23 mouse cellular contexts compared by ENCODE assay signal in genomic region chr5:74823719-74824118, GRCm38 (mm10).
DNase-seq lines count a peak whose midpoint lies in the region; ATAC-seq lines count a peak whose summit lies in the region.
"Had no signal": no experiment of that assay in that cellular context is flagged by ENCODE, and none has a peak within 500 bp of the region (broad histone marks: within the 10 kb centered on the region; RNA-seq: fewer than 3 reads in every experiment).

No protein-coding gene starts in this region.

- H3K27ac ChIP-seq in kidney, embryonic 15.5 days: no peak overlapping the region
- H3K27ac ChIP-seq in intestine, embryonic 16.5 days (ENCODE audit: low read length): no peak overlapping the region
- no peak overlapping the region for H3K27ac ChIP-seq in midbrain, embryonic 13.5 days
- no peak overlapping the region for H3K27ac ChIP-seq in forebrain, embryonic 14.5 days (ENCODE audit: low read depth, low read length)
- H3K27ac ChIP-seq: embryonic facial prominence, embryonic 10.5 days; forebrain, embryonic 10.5 days; heart, adult 2 months; heart, embryonic 15.5 days; hindbrain, embryonic 10.5 days; hindbrain, embryonic 14.5 days had no signal

- ATAC-seq in kidney, embryonic 15.5 days (replicated peaks; ENCODE audit: low FRiP score): no peak
- ATAC-seq in intestine, embryonic 16.5 days: peak; percentile 95
- ATAC-seq in midbrain, embryonic 13.5 days: no peak
- ATAC-seq in forebrain, embryonic 14.5 days: no peak
- ATAC-seq: CD4-positive, CD25-positive, alpha-beta regulatory T cell, adult 4 months; forebrain, embryonic 16.5 days had no signal

- H3K27me3 ChIP-seq in kidney, embryonic 15.5 days: no peaks in the 10 kb centered on the region
- no peaks in the 10 kb centered on the region for H3K27me3 ChIP-seq in intestine, embryonic 16.5 days (replicated peaks; ENCODE audit: control insufficient read depth, insufficient read depth, low read length)
- H3K27me3 ChIP-seq in midbrain, embryonic 13.5 days: no peaks in the 10 kb centered on the region
- H3K27me3 ChIP-seq in forebrain, embryonic 14.5 days (replicated peaks; ENCODE audit: control insufficient read depth, insufficient read depth, low read length): no peaks in the 10 kb centered on the region

- peak; percentile 18 to 37 for DNase-seq in kidney, adult 8-10 months
- DNase-seq in 3T3-L1 (ENCODE audit: low read depth, low spot score): peak; percentile 82
- DNase-seq in NIH3T3 (ENCODE audit: low read depth): peak; percentile 69
- DNase-seq in heart, postnatal 10 days: no peak
- DNase-seq in forebrain, embryonic 14.5 days (ENCODE audit: low spot score): no peak
- DNase-seq: adrenal gland, postnatal 25 days; B cell, adult 2 months; cerebellum, adult 18-20 months; cerebellum, adult 9-11 months; gastrocnemius, postnatal 10 days; heart, adult 2 months had no signal

- H3K9me3 ChIP-seq in kidney, embryonic 15.5 days (replicated peaks): no peaks in the 10 kb centered on the region
- no peaks in the 10 kb centered on the region for H3K9me3 ChIP-seq in intestine, embryonic 16.5 days (ENCODE audit: control insufficient read depth, low read length)
- H3K9me3 ChIP-seq in midbrain, embryonic 13.5 days: no peaks in the 10 kb centered on the region
- no peaks in the 10 kb centered on the region for H3K9me3 ChIP-seq in forebrain, embryonic 14.5 days (replicated peaks; ENCODE audit: control insufficient read depth, low read length)
- H3K9me3 ChIP-seq: embryonic facial prominence, embryonic 10.5 days; forebrain, embryonic 10.5 days; G1E; heart, embryonic 15.5 days; hindbrain, embryonic 10.5 days had no signal

- H3K4me2 ChIP-seq in kidney, embryonic 15.5 days: no peak overlapping the region
- no peak overlapping the region for H3K4me2 ChIP-seq in intestine, embryonic 16.5 days (ENCODE audit: low read depth, low read length)
- H3K4me2 ChIP-seq in midbrain, embryonic 13.5 days (replicated peaks): no peak overlapping the region
- no peak overlapping the region for H3K4me2 ChIP-seq in forebrain, embryonic 14.5 days (ENCODE audit: low read length)
- H3K4me2 ChIP-seq: heart, embryonic 11.5 days; heart, embryonic 15.5 days; hindbrain, embryonic 14.5 days had no signal

- no peak overlapping the region for H3K9ac ChIP-seq in kidney, embryonic 15.5 days
- H3K9ac ChIP-seq in intestine, embryonic 16.5 days (ENCODE audit: low read depth, low read length): no peak overlapping the region
- H3K9ac ChIP-seq in midbrain, embryonic 13.5 days (replicated peaks): no peak overlapping the region
- H3K9ac ChIP-seq in forebrain, embryonic 14.5 days (ENCODE audit: low read length): no peak overlapping the region
- H3K9ac ChIP-seq: heart, embryonic 15.5 days; hindbrain, embryonic 14.5 days had no signal

- intact Hi-C loops in heart, postnatal 10 days (cut with DNase I): no loop called here

- H3K4me3 ChIP-seq in kidney, embryonic 15.5 days (replicated peaks): no peak overlapping the region
- H3K4me3 ChIP-seq in intestine, embryonic 16.5 days (ENCODE audit: low read length): no peak overlapping the region
- H3K4me3 ChIP-seq in midbrain, embryonic 13.5 days (replicated peaks): no peak overlapping the region
- no peak overlapping the region for H3K4me3 ChIP-seq in forebrain, embryonic 14.5 days (ENCODE audit: low read depth, low read length)
- H3K4me3 ChIP-seq: embryonic facial prominence, embryonic 10.5 days; forebrain, embryonic 10.5 days; heart, adult 2 months; heart, embryonic 15.5 days; hindbrain, embryonic 10.5 days had no signal

- peaks cover 18% of the 10 kb centered on the region; the same call in 1 of the 2 replicates for H3K4me1 ChIP-seq in kidney, embryonic 15.5 days
- peaks cover 4% of the 10 kb centered on the region; the same call in 1 of the 2 replicates for H3K4me1 ChIP-seq in intestine, embryonic 16.5 days (ENCODE audit: control insufficient read depth, insufficient read depth, low read length)
- H3K4me1 ChIP-seq in midbrain, embryonic 13.5 days (replicated peaks): no peaks in the 10 kb centered on the region
- H3K4me1 ChIP-seq in forebrain, embryonic 14.5 days (ENCODE audit: control insufficient read depth, insufficient read depth, low read length): no peaks in the 10 kb centered on the region
- H3K4me1 ChIP-seq: heart, embryonic 15.5 days had no signal

- 70% methylated on average over 7 of the region's 7 CpGs for WGBS in kidney, embryonic 15.5 days
- 64% methylated on average over 7 of the region's 7 CpGs for WGBS in intestine, embryonic 16.5 days
- 89% methylated on average over 7 of the region's 7 CpGs for WGBS in midbrain, embryonic 13.5 days
- 89% methylated on average over 7 of the region's 7 CpGs for WGBS in forebrain, embryonic 14.5 days

- no peaks in the 10 kb centered on the region for H3K36me3 ChIP-seq in kidney, embryonic 15.5 days
- H3K36me3 ChIP-seq in intestine, embryonic 16.5 days (ENCODE audit: control insufficient read depth, insufficient read depth, low read length): no peaks in the 10 kb centered on the region
- no peaks in the 10 kb centered on the region for H3K36me3 ChIP-seq in midbrain, embryonic 13.5 days
- no peaks in the 10 kb centered on the region for H3K36me3 ChIP-seq in forebrain, embryonic 14.5 days (ENCODE audit: control insufficient read depth, insufficient read depth, low read length)
- H3K36me3 ChIP-seq: embryonic facial prominence, embryonic 10.5 days; forebrain, embryonic 10.5 days; G1E; heart, embryonic 15.5 days; hindbrain, embryonic 10.5 days had no signal

Comparison
In these comparisons a context has a peak if more than half of its experiments do, and no peak if none do; other contexts are left out.
1. DNase-seq: peak in kidney, adult 8-10 months (2 of 2), 3T3-L1 (single experiment) and NIH3T3 (single experiment); none in heart, postnatal 10 days (0 of 2) and forebrain, embryonic 14.5 days (single experiment).